Mouse (Mus musculus) liver, embryonic 14 days (tissue): Measurements from ENCODE around the gene Rrp36. TPM values are rescaled to one million over a fixed set of nuclear protein-coding genes. Genes with fewer than 3 reads are reported as not detected.

Experiments
- polyA plus RNA-seq: library from polyadenylated mRNA; depleted of rRNA; stranded (reverse); fragments of >200 nt; gene quantifications from 2 replicates; pipeline ENCODE4 v1.2.3, GENCODE M21; 2012; rRNA removed

The Rrp36 gene
- 21.1 and 24.2 TPM in 2 replicates for polyA plus RNA-seq

DNA sequence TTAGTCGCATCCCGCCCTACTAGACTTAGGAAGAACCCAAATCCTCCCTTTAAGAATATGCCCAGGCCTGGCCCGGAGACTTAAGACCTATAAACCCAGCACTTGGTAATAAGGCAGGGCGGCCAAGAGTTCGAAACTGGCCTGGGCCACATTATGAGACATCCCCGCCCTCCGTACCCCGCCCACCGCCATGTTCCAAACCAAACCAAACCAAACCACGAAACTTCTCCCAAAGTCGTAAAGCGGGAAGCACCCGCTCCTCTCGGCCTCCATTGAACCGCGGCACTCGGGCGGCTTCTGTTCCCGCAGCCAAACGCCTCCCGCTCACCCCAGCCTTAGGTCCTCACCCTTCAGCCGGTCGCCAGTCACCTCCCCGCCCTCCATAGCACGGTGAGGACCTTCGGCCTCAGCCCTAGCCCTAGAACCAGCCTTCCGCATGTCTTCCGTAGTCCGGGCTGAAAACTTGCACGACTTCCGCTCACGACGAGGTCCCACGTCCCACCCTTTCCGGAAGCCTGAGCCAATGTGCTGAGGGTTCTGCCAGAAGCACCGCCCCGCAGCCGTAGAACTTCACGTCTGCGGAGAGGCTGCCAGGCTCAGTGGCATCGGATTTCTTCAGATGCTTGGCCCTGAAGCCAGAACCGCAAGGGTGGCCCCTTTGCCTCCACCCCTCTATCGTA, at the start of gene Rrp36:
Gene Rrp36, minus strand, starts transcription at position 503 of the 680 bp plus-strand sequence.

DNA sequence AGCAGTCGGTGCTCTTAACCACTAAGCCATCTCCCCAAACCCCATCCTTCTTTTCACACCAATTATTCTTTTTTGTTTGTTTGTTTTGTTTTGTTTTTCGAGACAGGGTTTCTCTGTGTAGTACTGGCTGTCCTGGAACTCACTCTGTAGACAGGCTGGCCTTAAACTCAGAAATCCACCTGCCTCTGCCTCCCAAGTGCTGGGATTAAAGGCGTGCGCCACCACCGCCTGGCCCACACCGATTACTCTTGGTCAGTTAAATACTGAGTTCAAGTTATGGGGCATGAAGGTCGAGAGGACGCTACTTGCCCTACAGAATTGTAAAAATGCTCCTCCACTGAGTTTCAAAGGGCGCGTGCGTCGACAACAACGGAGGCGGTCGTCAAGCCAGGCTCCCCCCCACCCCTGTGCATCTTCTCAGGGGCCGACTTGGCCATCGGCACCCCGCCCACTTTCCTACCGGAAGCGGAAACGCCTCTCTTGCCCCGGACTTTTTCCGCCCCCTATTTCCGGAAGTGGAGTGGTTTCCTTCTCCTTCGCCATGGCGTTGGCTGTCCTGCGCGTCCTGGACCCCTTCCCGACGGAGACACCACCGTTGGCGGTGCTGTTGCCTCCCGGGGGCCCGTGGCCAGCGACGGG, 36.9 kb upstream of the Rrp36 start, which contains the start of gene Pex6:
Gene Pex6, plus strand, starts transcription at position 505 of the 639 bp plus-strand sequence.

DNA sequence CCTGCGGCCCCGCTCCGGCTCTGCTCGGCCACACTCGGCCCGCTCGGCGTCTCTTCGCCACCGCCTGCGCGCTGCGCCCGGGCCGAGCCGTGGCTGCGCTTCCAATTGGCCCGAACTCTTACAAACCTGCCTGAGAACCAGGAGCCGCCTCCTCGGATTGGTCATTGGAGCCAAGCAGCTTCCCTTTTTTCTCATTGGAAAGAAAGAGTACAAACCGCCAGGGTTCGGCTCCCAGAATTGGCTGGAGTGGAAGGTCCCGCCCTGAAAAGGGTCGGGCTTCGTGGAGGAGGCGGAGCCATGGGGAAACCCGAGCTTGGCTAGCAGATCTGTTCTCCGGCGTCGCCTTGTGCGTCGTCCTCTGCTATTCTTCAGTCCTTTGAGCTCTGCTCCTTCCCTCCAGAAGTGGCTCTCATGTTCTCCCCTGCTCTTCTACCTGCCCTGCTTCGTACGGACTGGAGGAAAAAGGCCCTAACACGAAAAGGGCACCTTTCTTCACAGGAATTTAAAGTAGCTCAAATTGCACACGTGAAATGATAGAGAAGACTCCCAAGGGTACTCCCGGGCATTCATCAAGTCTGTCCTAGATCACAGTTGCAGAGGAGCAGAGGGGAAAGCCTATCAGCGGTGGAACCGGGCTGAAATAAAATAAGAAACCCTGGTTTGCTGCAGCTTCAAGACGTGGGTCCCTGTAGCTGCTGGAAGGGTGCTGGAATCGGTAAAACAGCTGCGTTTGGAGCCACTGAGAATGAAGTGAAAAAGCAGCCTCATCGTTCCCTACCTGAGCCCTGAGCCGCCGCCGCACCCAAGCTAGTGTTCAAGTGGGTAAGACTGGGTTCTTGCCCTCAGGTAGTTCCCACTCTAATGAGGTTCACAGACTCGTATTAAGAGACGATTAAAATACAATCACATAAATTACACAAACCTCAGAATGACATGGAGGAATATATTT, 31.0 kb upstream of the Rrp36 start, which contains the start of gene Ppp2r5d:
Gene Ppp2r5d, minus strand, starts transcription at position 225 of the 949 bp plus-strand sequence.

GRCm38 (mm10) chr17:46680760-46681373, 6.7 kb upstream of the Rrp36 start, which contains the start of gene Klhdc3:
Klhdc3 (minus strand) TSS chr17:46680914.

DNA sequence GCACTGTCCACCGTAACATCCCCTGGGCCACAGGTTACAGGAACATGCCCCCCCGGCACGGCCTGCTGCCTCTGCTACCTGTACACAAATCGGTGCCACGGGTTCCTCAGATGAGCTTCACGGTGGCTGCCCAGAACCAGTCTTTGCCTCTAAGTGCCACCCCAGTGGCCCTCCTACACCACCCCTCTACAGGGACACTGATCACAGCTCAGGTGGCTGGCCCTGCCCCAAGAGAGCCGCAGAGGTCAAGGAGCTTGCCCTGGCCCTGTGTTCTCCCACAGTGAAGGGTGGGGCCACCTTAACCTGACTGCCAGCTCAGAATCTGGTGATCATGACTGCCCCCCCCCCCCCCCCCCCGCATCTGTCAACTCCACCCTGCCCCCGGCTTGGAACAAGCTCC, 4.3 kb upstream of the Rrp36 start, which contains the start of gene Mea1:
Gene Mea1, plus strand, starts transcription at position 378 of the 400 bp plus-strand sequence.

DNA sequence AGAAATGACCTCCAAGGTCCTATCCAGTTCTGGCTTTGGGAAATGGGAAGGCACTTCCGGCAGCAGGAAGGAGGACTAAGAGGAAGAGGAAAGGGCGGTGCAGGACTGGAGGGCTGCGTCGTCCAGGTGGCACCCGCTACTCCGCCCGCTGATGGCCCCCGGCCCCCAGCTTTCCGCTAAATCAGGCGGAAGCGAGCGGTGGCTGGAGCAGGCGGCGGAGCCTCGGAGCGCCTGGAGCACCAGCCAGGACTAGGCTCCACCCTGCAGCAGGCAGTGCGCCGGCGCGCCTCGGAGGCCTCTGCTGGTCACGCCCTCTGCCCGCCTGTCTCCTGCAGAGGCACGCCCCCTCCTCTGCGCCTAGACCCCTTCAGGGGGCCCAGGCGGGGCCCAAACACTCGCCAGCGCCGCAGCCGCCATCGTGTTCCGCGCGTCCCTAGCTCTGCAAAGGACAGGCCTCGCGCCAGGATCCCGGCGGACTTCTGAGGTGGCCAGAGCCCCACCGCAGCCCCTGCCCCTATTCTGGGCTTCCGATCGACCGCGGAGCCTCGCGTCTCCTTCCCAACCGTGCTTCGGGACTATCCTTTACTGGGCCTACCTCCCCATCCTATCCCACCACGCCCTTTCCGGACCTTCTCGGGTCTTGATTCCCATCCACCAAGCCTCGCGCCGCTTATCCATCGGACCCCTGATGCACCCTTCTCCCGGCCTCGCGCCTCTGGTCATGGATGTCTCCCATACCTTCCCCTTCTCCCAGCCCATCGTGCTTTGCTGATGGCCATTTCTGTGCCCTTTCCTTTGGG, 23.7 kb downstream of the Rrp36 start, which contains the start of gene Cul7:
Gene Cul7, plus strand, starts transcription at position 106 of the 800 bp plus-strand sequence.

GRCm38 (mm10) chr17:46645561-46646321, 28.4 kb downstream of the Rrp36 start, which contains the start of the genes Klc4 and Mrpl2:
Klc4 (minus strand) TSS chr17:46646022.
Mrpl2 (plus strand) TSS chr17:46646229.

DNA sequence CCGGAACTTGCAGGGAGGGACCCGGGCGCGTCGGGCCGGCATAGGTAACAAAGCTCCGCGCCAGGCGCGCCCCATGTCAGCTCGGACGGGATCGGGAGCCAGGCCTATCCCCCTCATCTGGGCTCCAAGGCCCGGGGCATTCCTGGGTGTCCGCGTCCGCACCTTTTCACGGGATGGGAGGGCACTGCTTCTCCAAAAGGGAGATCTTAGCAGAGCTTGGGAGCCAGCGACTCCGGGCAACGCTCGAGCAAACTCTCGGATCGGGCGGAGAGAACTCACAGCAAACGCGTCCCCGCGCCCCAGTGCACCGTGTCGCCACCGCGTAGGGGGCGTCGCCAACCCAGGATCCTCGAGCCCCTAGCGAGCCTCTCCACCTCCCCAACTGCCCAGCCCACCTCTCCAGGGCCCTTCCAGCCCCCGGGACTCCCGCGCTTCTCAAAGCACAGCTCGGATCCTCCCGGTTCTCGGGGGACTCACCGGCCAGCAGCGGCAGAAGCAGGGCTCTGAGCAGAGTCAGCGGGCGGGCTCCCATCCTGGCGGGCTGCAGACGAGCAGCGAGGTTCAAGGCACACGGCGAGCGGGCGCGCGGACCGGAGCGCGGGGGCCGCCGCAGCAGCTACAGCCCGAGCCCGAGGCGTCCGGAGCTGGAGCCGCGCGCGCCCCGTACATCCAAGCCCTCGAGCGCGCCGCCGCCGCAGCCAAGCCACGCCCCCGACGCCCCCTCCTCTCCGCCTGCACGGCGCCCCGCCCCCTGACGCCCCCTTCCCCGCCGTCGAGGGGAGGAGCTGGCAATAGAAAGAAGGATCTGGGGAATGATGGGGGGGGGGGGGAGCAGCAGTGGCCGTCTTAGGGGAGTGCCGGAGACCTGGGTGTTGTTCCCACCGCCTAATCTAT, 45.1 kb downstream of the Rrp36 start, which contains the start of gene Ptk7:
Gene Ptk7, minus strand, starts transcription at position 714 of the 894 bp plus-strand sequence.

Other genes with a start within 250 kb of the Rrp36 start
- gene Crip3, start 245.4 kb downstream of the Rrp36 start, polyA plus RNA-seq, result 0.13 and 0.15 TPM in 2 replicates
- not detected in 2 replicates for gene Slc22a7, start 235.9 kb downstream of the Rrp36 start, polyA plus RNA-seq
- gene Ttbk1, start 186.7 kb downstream of the Rrp36 start, polyA plus RNA-seq, result 0.01 TPM in 2 replicates
- gene Dnph1, start 177.6 kb downstream of the Rrp36 start, polyA plus RNA-seq, result 14.7 and 15.5 TPM in 2 replicates
- gene Cul9, start 128.0 kb downstream of the Rrp36 start, polyA plus RNA-seq, result 0.53 and 0.63 TPM in 2 replicates
- 15.7 and 15.8 TPM in 2 replicates for gene Srf, start 118.2 kb downstream of the Rrp36 start, polyA plus RNA-seq
- gene Ptk7, start 44.8 kb downstream of the Rrp36 start, polyA plus RNA-seq, result 3.6 and 3.7 TPM in 2 replicates
- gene Klc4, start 28.3 kb downstream of the Rrp36 start, polyA plus RNA-seq, result 3.3 and 4.2 TPM in 2 replicates
- gene Mrpl2, start 28.1 kb downstream of the Rrp36 start, polyA plus RNA-seq, result 35.6 and 37.0 TPM in 2 replicates
- 13.2 and 13.9 TPM in 2 replicates for gene Cul7, start 24.0 kb downstream of the Rrp36 start, polyA plus RNA-seq
- gene Mea1, start 4.4 kb upstream of the Rrp36 start, polyA plus RNA-seq, result 38.2 and 43.8 TPM in 2 replicates
- gene Klhdc3, start 6.6 kb upstream of the Rrp36 start, polyA plus RNA-seq, result 34.0 and 41.3 TPM in 2 replicates
- gene Ppp2r5d, start 30.8 kb upstream of the Rrp36 start, polyA plus RNA-seq, result 22.5 and 25.0 TPM in 2 replicates
- 8.4 and 8.9 TPM in 2 replicates for gene Pex6, start 37.1 kb upstream of the Rrp36 start, polyA plus RNA-seq
- gene Gnmt, start 54.8 kb upstream of the Rrp36 start, polyA plus RNA-seq, result 15.3 and 17.4 TPM in 2 replicates
- 17.8 and 18.8 TPM in 2 replicates for gene Cnpy3, start 77.9 kb upstream of the Rrp36 start, polyA plus RNA-seq
- gene Ptcra, start 89.4 kb upstream of the Rrp36 start, polyA plus RNA-seq, result 0.01 and 0.07 TPM in 2 replicates
- 32.9 and 35.8 TPM in 2 replicates for gene 2310039H08Rik, start 98.3 kb upstream of the Rrp36 start, polyA plus RNA-seq
- gene Rpl7l1, start 108.3 kb upstream of the Rrp36 start, polyA plus RNA-seq, result 44.3 and 52.4 TPM in 2 replicates
- gene Bicral, start 184.1 kb upstream of the Rrp36 start, polyA plus RNA-seq, result 2.9 TPM in 2 replicates
- 8.6 and 9.1 TPM in 2 replicates for gene Tbcc, start 216.3 kb upstream of the Rrp36 start, polyA plus RNA-seq
- not detected in 2 replicates for gene Prph2, start 236.1 kb upstream of the Rrp36 start, polyA plus RNA-seq